Mouse (Mus musculus) limb, embryonic 10.5 days (tissue): ENCODE results near the gene Tiam2. TPM values are rescaled to one million over a fixed set of nuclear protein-coding genes. Genes with fewer than 3 reads are reported as not detected.
A peak's percentile ranks its signal among the peaks of the same experiment; 100 is the strongest.

Source experiments
- DNase-seq: peaks from one replicate; pipeline ENCODE4 v3.0.0-alpha.2; 2017; ENCODE audit warnings: low spot score
- H3K27ac ChIP-seq: fragments of 300-500 bp; sonication (generic); 2 replicates; pipeline ENCODE4 v1.5.1; 2016; ENCODE audit warnings: mild to moderate bottlenecking
- H3K27me3 ChIP-seq: fragments of 300-500 bp; sonication (generic); 2 replicates; pipeline ENCODE4 v1.6.1; 2016; ENCODE audit warnings: low read depth, mild to moderate bottlenecking; ENCODE audit not compliant: poor library complexity, severe bottlenecking
- H3K36me3 ChIP-seq: fragments of 300-500 bp; sonication (generic); 2 replicates; pipeline ENCODE4 v1.6.1; 2016; ENCODE audit warnings: mild to moderate bottlenecking, moderate library complexity
- H3K4me1 ChIP-seq: fragments of 300-500 bp; sonication (generic); 2 replicates; pipeline ENCODE4 v1.6.1; 2016
- H3K4me3 ChIP-seq: fragments of 300-500 bp; sonication (generic); 2 replicates; pipeline ENCODE4 v1.5.1; 2016; ENCODE audit warnings: mild to moderate bottlenecking, moderate library complexity
- H3K9me3 ChIP-seq: fragments of 300-500 bp; sonication (generic); replicated peaks from 2 replicates; pipeline ENCODE4 v1.6.1; 2016; ENCODE audit warnings: mild to moderate bottlenecking
- WGBS: fragments of 180-500 bp; shearing (Covaris S2); methylation state at CpG from one replicate; pipeline ENCODE4 v1.1.7; 2016; 5-methylcytosine and 5-hydroxymethylcytosine counted together
- polyA plus RNA-seq: library from polyadenylated mRNA; unstranded; fragments of >200 nt; fragmentation: Nextera tagmentation; extraction: Ambion mirVana; gene quantifications from 2 replicates; pipeline ENCODE4 v1.2.1, GENCODE M21; 2016

Tiam2 gene
- polyA plus RNA-seq, 1 experiment from 2014 or later = 6.3 TPM

DNA sequence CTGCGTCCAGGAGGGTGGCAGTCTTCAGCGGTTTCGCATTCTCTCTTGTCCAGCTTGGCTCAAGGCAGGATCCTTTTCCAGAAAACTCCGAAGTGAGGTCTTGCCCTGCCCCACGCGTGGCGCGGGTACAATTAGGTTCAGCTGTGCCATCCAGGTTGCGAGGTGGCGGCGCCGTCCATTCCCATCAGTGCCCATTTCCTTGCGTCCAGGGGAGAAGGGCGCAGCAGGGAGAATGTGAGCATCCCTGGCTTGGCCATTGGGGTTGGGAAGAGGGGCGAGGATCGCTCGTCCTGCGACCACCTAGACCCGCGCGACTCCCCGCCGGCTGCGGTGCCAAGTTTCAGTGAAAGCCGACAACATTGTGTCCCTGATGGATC lies 518 bp downstream of the Tiam2 start:
- H3K27me3 ChIP-seq = peaks cover 35% of the 10 kb centered on the region
- no peak for DNase-seq
- WGBS = under 1% methylated on average over 25 of the region's 25 CpGs

DNA sequence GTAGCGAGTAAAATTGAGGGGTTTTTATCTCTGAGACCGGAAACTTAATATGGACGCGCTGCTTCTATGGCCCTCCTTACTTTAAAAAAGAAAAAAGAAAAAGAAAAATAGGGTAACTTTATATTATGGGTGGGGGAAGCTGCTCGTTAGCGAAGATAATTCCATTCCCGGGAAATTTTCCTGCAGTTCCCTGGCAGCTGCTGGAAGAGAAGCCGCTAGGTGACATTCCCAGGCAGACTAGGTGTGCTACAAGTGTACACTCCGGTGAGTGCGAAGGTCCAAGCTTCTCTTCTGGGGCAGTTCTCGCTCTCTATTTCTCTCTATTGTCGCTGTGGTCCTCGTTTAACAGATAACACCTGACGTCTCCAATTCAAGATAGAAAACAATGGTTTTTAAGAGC lies 962 bp downstream of the Tiam2 start:
- WGBS = 8% methylated on average over 14 of the region's 14 CpGs
- Histone ChIP-seq H3K27me3 (peaks cover 35% of the 10 kb centered on the region), H3K27ac (0 out of 2 replicates have a peak overlapping the region, but pooled peaks have one; percentile 82), H3K9me3 (no peaks in the 10 kb centered on the region), H3K4me1 (peaks cover 31% of the 10 kb centered on the region), H3K36me3 (no peaks in the 10 kb centered on the region), H3K4me3 (peak overlapping the region; percentile 76)
- no peak for DNase-seq

More for the DNA sequence above, 518 bp downstream of the Tiam2 start:
- H3K4me3 ChIP-seq = peak overlapping the region; percentile 76
- peak overlapping the region; percentile 82 for H3K27ac ChIP-seq
- peaks cover 28% of the 10 kb centered on the region for H3K4me1 ChIP-seq
- H3K36me3 ChIP-seq = no peaks in the 10 kb centered on the region
- no peaks in the 10 kb centered on the region for H3K9me3 ChIP-seq

DNA sequence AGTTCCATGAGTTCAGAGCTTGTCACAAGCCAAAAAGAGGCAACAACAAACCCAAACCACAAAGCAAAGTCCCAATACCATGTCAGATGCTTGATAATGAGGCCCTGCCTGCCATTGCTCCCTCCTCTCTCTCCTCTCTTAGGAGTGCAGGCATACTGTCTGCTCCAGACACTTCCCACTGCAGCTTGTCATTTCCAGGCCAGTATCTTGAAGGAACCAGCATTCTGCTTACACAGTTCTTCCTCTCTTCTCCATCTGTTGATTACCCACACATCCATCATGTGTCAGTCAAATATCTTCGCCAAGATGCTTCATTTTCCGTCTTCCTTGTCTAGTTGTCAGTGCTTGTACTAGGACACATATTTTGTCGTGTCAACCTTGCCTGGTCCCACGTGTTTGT lies 2.4 kb downstream of the Tiam2 start:
- H3K27me3 ChIP-seq = peaks cover 35% of the 10 kb centered on the region
- no peak overlapping the region for H3K4me3 ChIP-seq
- no peak overlapping the region for H3K27ac ChIP-seq
- H3K4me1 ChIP-seq = peaks cover 31% of the 10 kb centered on the region
- WGBS = 85% methylated on average over 4 of the region's 4 CpGs
- no peaks in the 10 kb centered on the region for H3K36me3 ChIP-seq
- no peaks in the 10 kb centered on the region for H3K9me3 ChIP-seq
- no peak for DNase-seq

DNA sequence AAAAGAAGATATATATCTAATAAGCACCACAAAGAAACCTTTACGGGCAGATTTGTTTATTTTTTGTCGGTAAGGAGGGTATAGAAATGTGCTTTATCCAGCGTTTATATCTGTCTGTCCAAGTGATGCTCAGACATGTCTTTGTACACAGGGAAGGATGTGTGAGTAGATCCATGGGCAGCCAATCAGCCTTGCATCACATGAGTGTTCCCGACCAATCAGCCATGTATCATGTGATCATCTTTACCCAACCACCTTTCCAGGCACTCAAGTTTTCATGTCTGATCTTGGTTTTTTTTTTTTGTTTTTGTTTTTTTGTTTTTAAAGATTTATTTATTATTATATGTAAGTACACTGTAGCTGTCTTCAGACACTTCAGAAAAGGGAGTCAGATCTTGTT lies 3.1 kb downstream of the Tiam2 start:
- H3K4me1 ChIP-seq = peaks cover 31% of the 10 kb centered on the region
- H3K36me3 ChIP-seq = no peaks in the 10 kb centered on the region

GRCm38 (mm10) chr17:3331721-3332461 lies 5.5 kb downstream of the Tiam2 start:
- no peak for DNase-seq

More for the DNA sequence above, 3.1 kb downstream of the Tiam2 start:
- DNase-seq = no peak
- H3K27ac ChIP-seq = no peak overlapping the region
- 92% methylated on average over 4 of the region's 4 CpGs for WGBS
- H3K27me3 ChIP-seq = peaks cover 35% of the 10 kb centered on the region
- no peaks in the 10 kb centered on the region for H3K9me3 ChIP-seq
- H3K4me3 ChIP-seq = no peak overlapping the region

GRCm38 (mm10) chr17:3336161-3336739 lies 9.9 kb downstream of the Tiam2 start:
- Histone ChIP-seq H3K4me1 (peaks cover 36% of the 10 kb centered on the region), H3K4me3 (no peak overlapping the region), H3K27me3 (no peaks in the 10 kb centered on the region), H3K27ac (no peak overlapping the region), H3K36me3 (no peaks in the 10 kb centered on the region), H3K9me3 (no peaks in the 10 kb centered on the region)
- DNase-seq = no peak
- 89% methylated on average over 7 of the region's 7 CpGs for WGBS

More at GRCm38 (mm10) chr17:3331721-3332461, 5.5 kb downstream of the Tiam2 start:
- peaks cover 23% of the 10 kb centered on the region for H3K4me1 ChIP-seq
- H3K27me3 ChIP-seq = peaks cover 25% of the 10 kb centered on the region
- H3K9me3 ChIP-seq = no peaks in the 10 kb centered on the region
- no peak overlapping the region for H3K4me3 ChIP-seq
- no peaks in the 10 kb centered on the region for H3K36me3 ChIP-seq
- peak overlapping the region; percentile 42; the same call in 1 of the 2 replicates for H3K27ac ChIP-seq
- WGBS = 80% methylated on average over 7 of the region's 7 CpGs

DNA sequence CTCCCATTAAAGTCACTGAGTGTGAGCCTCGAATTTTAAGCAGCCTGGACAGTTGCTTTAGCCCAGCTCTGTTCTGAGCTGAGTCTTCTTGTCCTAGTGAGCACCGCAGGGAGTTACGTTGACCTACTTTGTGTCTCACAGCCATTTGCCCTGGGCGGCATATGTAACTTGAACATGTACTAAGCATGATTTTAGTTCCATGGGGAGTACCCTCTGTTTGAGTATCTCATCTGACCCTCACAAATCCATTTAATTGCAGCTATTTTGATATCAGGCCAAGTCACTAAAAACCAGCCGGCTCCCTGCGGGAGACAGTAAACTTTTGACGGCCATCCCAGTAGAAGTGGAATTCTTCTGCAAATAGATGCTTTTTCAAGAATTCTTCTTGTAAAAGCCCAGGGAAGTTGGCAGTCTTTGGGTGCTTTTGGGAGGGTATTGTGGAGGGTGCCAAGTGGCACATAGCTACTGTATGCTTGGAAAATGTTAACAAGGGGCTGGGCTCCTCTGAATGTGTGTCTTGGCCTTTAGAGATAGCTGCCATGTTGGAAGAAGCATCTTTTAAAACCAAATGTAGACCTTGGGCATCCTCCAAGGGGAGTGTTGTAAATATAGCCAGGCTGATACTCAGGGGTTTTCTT lies 10.6 kb downstream of the Tiam2 start:
- Histone ChIP-seq H3K4me1 (peaks cover 29% of the 10 kb centered on the region), H3K27me3 (no peaks in the 10 kb centered on the region), H3K27ac (no peak overlapping the region), H3K9me3 (no peaks in the 10 kb centered on the region), H3K4me3 (no peak overlapping the region), H3K36me3 (no peaks in the 10 kb centered on the region)
- DNase-seq = no peak
- 89% methylated on average over 7 of the region's 7 CpGs for WGBS

GRCm38 (mm10) chr17:3337525-3337888 lies 11.1 kb downstream of the Tiam2 start:
- no peaks in the 10 kb centered on the region for H3K27me3 ChIP-seq
- peaks cover 26% of the 10 kb centered on the region for H3K4me1 ChIP-seq
- H3K9me3 ChIP-seq = no peaks in the 10 kb centered on the region
- no peaks in the 10 kb centered on the region for H3K36me3 ChIP-seq
- H3K4me3 ChIP-seq = no peak overlapping the region
- no peak for DNase-seq
- peak overlapping the region; percentile 22; the same call in 1 of the 2 replicates for H3K27ac ChIP-seq
- WGBS = 70% methylated on average over 4 of the region's 4 CpGs

DNA sequence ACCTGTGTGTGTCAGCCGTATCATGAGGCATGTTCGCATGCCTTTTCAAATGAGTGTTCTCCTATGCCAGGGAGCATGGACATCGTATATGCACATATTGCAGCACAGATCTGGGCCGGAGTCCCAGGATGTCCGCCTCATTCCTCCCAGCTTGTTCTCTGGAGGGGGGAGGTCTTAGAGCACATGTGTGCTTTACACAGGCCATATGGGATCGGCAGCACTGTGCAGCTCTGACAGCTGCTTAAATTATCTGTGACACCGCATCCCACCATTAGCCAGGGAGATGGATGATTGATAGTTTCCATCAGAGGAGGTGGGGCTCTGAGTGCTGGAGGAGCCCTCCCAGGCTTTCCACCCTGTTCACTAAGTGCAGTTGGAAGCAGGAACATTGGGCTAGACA lies 12.4 kb downstream of the Tiam2 start:
- Histone ChIP-seq H3K4me1 (peaks cover 26% of the 10 kb centered on the region), H3K27ac (no peak overlapping the region), H3K4me3 (no peak overlapping the region), H3K9me3 (no peaks in the 10 kb centered on the region), H3K36me3 (no peaks in the 10 kb centered on the region), H3K27me3 (no peaks in the 10 kb centered on the region)
- 52% methylated on average over 7 of the region's 7 CpGs for WGBS
- DNase-seq = no peak

GRCm38 (mm10) chr17:3344872-3345271 lies 18.5 kb downstream of the Tiam2 start:
- Histone ChIP-seq H3K27me3 (no peaks in the 10 kb centered on the region), H3K36me3 (no peaks in the 10 kb centered on the region), H3K27ac (peak overlapping the region; percentile 32; the same call in 1 of the 2 replicates), H3K9me3 (no peaks in the 10 kb centered on the region), H3K4me1 (peaks cover 24% of the 10 kb centered on the region), H3K4me3 (no peak overlapping the region)
- 70% methylated on average over 7 of the region's 7 CpGs for WGBS
- no peak for DNase-seq

GRCm38 (mm10) chr17:3345276-3345885 lies 19.0 kb downstream of the Tiam2 start:
- Histone ChIP-seq H3K27ac (peak overlapping the region; percentile 32), H3K27me3 (no peaks in the 10 kb centered on the region), H3K36me3 (no peaks in the 10 kb centered on the region), H3K9me3 (no peaks in the 10 kb centered on the region), H3K4me1 (peaks cover 24% of the 10 kb centered on the region), H3K4me3 (no peak overlapping the region)
- 43% methylated on average over 12 of the region's 12 CpGs for WGBS
- no peak for DNase-seq

DNA sequence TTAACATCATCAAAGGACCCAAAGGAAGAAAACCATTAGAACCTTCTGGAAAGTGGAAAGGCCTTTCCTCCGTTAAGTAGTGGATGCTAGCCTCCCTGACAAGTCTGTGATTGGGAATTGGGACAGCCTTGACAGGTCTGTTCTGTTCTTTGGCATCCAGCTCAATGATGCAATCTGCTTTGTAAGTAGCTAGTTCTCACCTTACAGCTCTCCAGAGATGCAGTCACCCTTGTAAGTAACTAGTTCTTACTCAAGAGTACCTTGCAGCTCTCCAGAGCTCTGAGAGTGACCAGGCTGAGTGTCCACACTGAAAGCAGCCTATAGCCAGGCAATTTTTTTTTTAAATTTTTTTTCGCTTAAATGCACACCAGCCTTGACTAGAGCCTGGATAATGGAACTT lies 21.4 kb downstream of the Tiam2 start:
- Histone ChIP-seq H3K4me3 (no peak overlapping the region), H3K36me3 (no peaks in the 10 kb centered on the region), H3K27ac (no peak overlapping the region), H3K9me3 (no peaks in the 10 kb centered on the region), H3K4me1 (peaks cover 28% of the 10 kb centered on the region), H3K27me3 (no peaks in the 10 kb centered on the region)
- no peak for DNase-seq
- 87% methylated on average over 2 of the region's 2 CpGs for WGBS

DNA sequence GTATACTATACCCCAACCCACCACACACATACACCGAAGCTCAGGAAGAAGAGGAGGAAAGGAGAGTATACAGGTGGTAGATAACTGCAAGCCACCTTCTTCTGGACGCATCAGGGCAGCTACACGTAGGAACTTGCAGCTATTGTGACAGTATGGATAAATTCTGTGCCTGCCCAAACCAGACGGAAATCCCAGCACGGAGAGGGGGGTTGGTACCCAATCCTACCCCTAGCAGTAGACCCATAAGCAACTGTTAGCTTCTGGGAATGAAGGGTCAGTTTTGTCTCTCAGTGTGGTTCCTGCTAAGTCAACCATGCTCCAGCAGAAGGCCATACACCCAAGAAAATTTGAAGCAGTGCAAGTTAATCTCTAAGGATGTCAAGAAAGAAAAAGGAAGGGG lies 23.0 kb downstream of the Tiam2 start:
- H3K4me1 ChIP-seq = peaks cover 28% of the 10 kb centered on the region

More for the DNA sequence above, 23.0 kb downstream of the Tiam2 start:
- H3K4me3 ChIP-seq = no peak overlapping the region
- no peak overlapping the region for H3K27ac ChIP-seq
- WGBS = 89% methylated on average over 5 of the region's 5 CpGs
- no peaks in the 10 kb centered on the region for H3K9me3 ChIP-seq
- H3K27me3 ChIP-seq = no peaks in the 10 kb centered on the region
- DNase-seq = no peak
- H3K36me3 ChIP-seq = no peaks in the 10 kb centered on the region
